Mouse (Mus musculus) CH12.LX (cell line): Measurements from ENCODE around the gene Magi2. TPM values are rescaled to one million over a fixed set of nuclear protein-coding genes. Genes with fewer than 3 reads are reported as not detected.

ENCODE experiments used
- DNase-seq: peaks from one replicate; pipeline ENCODE4 v3.0.0-alpha.2; 2013; ENCODE audit errors: extremely low read depth
- H3K27ac ChIP-seq: 2 replicates; pipeline ENCODE4 v1.5.1; 2012; ENCODE audit warnings: low read depth, mild to moderate bottlenecking, control low read depth, moderate library complexity; ENCODE audit not compliant: insufficient read depth
- H3K27me3 ChIP-seq: replicated peaks from 2 replicates; pipeline ENCODE3; 2012; ENCODE audit warnings: inconsistent platforms
- H3K36me3 ChIP-seq, 2 experiments: replicated peaks in 1 of 2; 2 replicates each; pipeline versions ENCODE3 to v1.6.1; 2012; ENCODE audit warnings: inconsistent platforms in 1 of 2, low read length in 1 of 2, mild to moderate bottlenecking in 1 of 2, mixed read lengths in 1 of 2, moderate library complexity in 1 of 2; ENCODE audit not compliant: control insufficient read depth in 1 of 2, insufficient read depth in 1 of 2
- H3K4me1 ChIP-seq, 2 experiments: 2 replicates each; pipeline ENCODE4 v1.6.1; 2012; ENCODE audit warnings: inconsistent platforms in 1 of 2, moderate library complexity in 1 of 2; ENCODE audit not compliant: insufficient read depth in 2 of 2, control insufficient read depth in 1 of 2
- H3K4me2 ChIP-seq: 2 replicates; pipeline ENCODE4 v1.6.1; 2012; ENCODE audit warnings: low read depth, mild to moderate bottlenecking, control low read depth; ENCODE audit not compliant: poor library complexity, insufficient read depth, severe bottlenecking
- H3K4me3 ChIP-seq, 3 experiments: fragments of 150-350 bp in 1 of 3; sonication (generic) in 1 of 3; replicated peaks in 1 of 3; 2 replicates each; pipeline versions ENCODE3 to v1.5.1; 2011 to 2012; ENCODE audit warnings: low read depth in 2 of 3, low read length in 2 of 3, mild to moderate bottlenecking in 2 of 3, moderate library complexity in 2 of 3, control low read depth in 1 of 3, improper control_type of control experiment in 1 of 3, inconsistent platforms in 1 of 3, mixed read lengths in 1 of 3; ENCODE audit not compliant: poor library complexity in 1 of 3
- H3K79me2 ChIP-seq: replicated peaks from 2 replicates; pipeline ENCODE4 v1.6.1; 2012; ENCODE audit warnings: mild to moderate bottlenecking, moderate library complexity; ENCODE audit not compliant: control insufficient read depth, poor library complexity, insufficient read depth, severe bottlenecking; ENCODE audit errors: extremely low read depth
- H3K9ac ChIP-seq: 2 replicates; pipeline ENCODE4 v1.6.1; 2012; ENCODE audit warnings: low read depth, mild to moderate bottlenecking, control low read depth, moderate library complexity; ENCODE audit not compliant: insufficient read depth
- H3K9me3 ChIP-seq: replicated peaks from 2 replicates; pipeline ENCODE3; 2012; ENCODE audit warnings: low read length, inconsistent platforms, mixed read lengths
- CHD2 ChIP-seq: IDR thresholded peaks from 2 replicates; pipeline ENCODE4 v1.6.1; 2011; ENCODE audit warnings: low read length, improper control_type of control experiment
- CTCF ChIP-seq, 2 experiments: IDR thresholded peaks in 1 of 2; conservative IDR thresholded peaks in 1 of 2; 2 replicates each; pipeline ENCODE4 v1.5.1; 2011 to 2012; ENCODE audit warnings: low read depth in 2 of 2, low read length in 2 of 2, improper control_type of control experiment in 1 of 2, inconsistent platforms in 1 of 2, mild to moderate bottlenecking in 1 of 2, moderate library complexity in 1 of 2
- E2F4 ChIP-seq: IDR thresholded peaks from 2 replicates; pipeline ENCODE4 v1.6.1; 2011; ENCODE audit warnings: low read depth, low read length, improper control_type of control experiment; ENCODE audit not compliant: insufficient replicate concordance
- ELF1 ChIP-seq: IDR thresholded peaks from 2 replicates; pipeline ENCODE4 v1.6.1; 2014; ENCODE audit warnings: low read depth, mild to moderate bottlenecking, inconsistent platforms, low read length, improper control_type of control experiment
- EP300 ChIP-seq: IDR thresholded peaks from 2 replicates; pipeline ENCODE4 v1.6.1; 2011; ENCODE audit warnings: low read length, improper control_type of control experiment
- ETS1 ChIP-seq: conservative IDR thresholded peaks from 2 replicates; pipeline ENCODE4 v1.6.1; 2012; ENCODE audit warnings: low read depth, mild to moderate bottlenecking, inconsistent platforms, low read length, improper control_type of control experiment, moderate library complexity
- GABPA ChIP-seq: IDR thresholded peaks from 2 replicates; pipeline ENCODE4 v1.6.1; 2012; ENCODE audit warnings: low read depth, low read length, improper control_type of control experiment, inconsistent platforms; ENCODE audit not compliant: insufficient replicate concordance
- HCFC1 ChIP-seq: IDR thresholded peaks from 2 replicates; pipeline ENCODE4 v1.6.1; 2012; ENCODE audit warnings: low read depth, mild to moderate bottlenecking, inconsistent platforms, low read length, improper control_type of control experiment
- IRF4 ChIP-seq: IDR thresholded peaks from 2 replicates; pipeline ENCODE4 v1.6.1; 2014; ENCODE audit warnings: low read depth, mild to moderate bottlenecking, inconsistent platforms, low read length, improper control_type of control experiment
- JUN ChIP-seq: IDR thresholded peaks from 2 replicates; pipeline ENCODE4 v1.6.1; 2011; ENCODE audit warnings: low read depth, mild to moderate bottlenecking, low read length, improper control_type of control experiment, moderate library complexity; ENCODE audit not compliant: insufficient read depth
- JUND ChIP-seq: conservative IDR thresholded peaks from 2 replicates; pipeline ENCODE4 v1.6.1; 2011; ENCODE audit warnings: low read depth, low read length, improper control_type of control experiment
- MAZ ChIP-seq: IDR thresholded peaks from 2 replicates; pipeline ENCODE4 v1.6.1; 2012; ENCODE audit warnings: low read depth, mild to moderate bottlenecking, inconsistent platforms, low read length, improper control_type of control experiment, moderate library complexity
- MEF2A ChIP-seq: IDR thresholded peaks from 2 replicates; pipeline ENCODE4 v1.6.1; 2014; ENCODE audit warnings: low read depth, mild to moderate bottlenecking, inconsistent platforms, low read length, improper control_type of control experiment, borderline replicate concordance
- MYC ChIP-seq: IDR thresholded peaks from 2 replicates; pipeline ENCODE4 v1.6.1; 2011; ENCODE audit warnings: low read depth, mild to moderate bottlenecking, improper control_type of control experiment, low read length
- NELFE ChIP-seq: IDR thresholded peaks from 2 replicates; pipeline ENCODE4 v1.6.1; 2011; ENCODE audit warnings: low read depth, low read length, improper control_type of control experiment
- PAX5 ChIP-seq: IDR thresholded peaks from 2 replicates; pipeline ENCODE4 v1.6.1; 2012; ENCODE audit warnings: low read length, inconsistent platforms, mixed read lengths
- RAD21 ChIP-seq: IDR thresholded peaks from 2 replicates; pipeline ENCODE4 v1.6.1; 2011; ENCODE audit warnings: low read depth, mild to moderate bottlenecking, low read length, improper control_type of control experiment, moderate library complexity
- RCOR1 ChIP-seq: conservative IDR thresholded peaks from 2 replicates; pipeline ENCODE4 v1.6.1; 2012; ENCODE audit warnings: low read depth, mild to moderate bottlenecking, inconsistent platforms, low read length, improper control_type of control experiment
- SIN3A ChIP-seq: IDR thresholded peaks from 2 replicates; pipeline ENCODE4 v1.6.1; 2012; ENCODE audit warnings: low read length, improper control_type of control experiment, inconsistent platforms
- SMC3 ChIP-seq: IDR thresholded peaks from 2 replicates; pipeline ENCODE4 v1.6.1; 2011; ENCODE audit warnings: low read depth, low read length, improper control_type of control experiment
- TBP ChIP-seq: conservative IDR thresholded peaks from 2 replicates; pipeline ENCODE4 v1.6.1; 2011; ENCODE audit warnings: low read depth, low read length, improper control_type of control experiment
- TCF12 ChIP-seq: IDR thresholded peaks from 2 replicates; pipeline ENCODE4 v1.6.1; 2014; ENCODE audit warnings: low read depth, mild to moderate bottlenecking, inconsistent platforms, low read length, improper control_type of control experiment
- USF2 ChIP-seq: conservative IDR thresholded peaks from 2 replicates; pipeline ENCODE4 v1.6.1; 2011; ENCODE audit warnings: low read depth, low read length, improper control_type of control experiment
- ZKSCAN1 ChIP-seq: IDR thresholded peaks from 2 replicates; pipeline ENCODE4 v1.6.1; 2012; ENCODE audit warnings: low read depth, inconsistent platforms, low read length, improper control_type of control experiment, borderline replicate concordance
- ZMIZ1 ChIP-seq: IDR thresholded peaks from 2 replicates; pipeline ENCODE4 v1.6.1; 2012; ENCODE audit warnings: low read depth, mild to moderate bottlenecking, inconsistent platforms, low read length, improper control_type of control experiment
- dilution Hi-C: fragments of 300-500 bp; cut with MboI; formaldehyde crosslinking; loops from 2 replicates; pipeline ENCODE4 v1.14.3; 2020; ENCODE audit warnings: low sequenced_read_pairs; ENCODE audit not compliant: extremely low pct_unique_long_range_greater_than_20kb, extremely low pct_ligation_motif_present
- in situ Hi-C: fragments of 300-500 bp; cut with MboI; formaldehyde crosslinking; loops from 3 replicates; pipeline ENCODE4 v1.14.3; 2019; ENCODE audit warnings: low sequenced_read_pairs, low pct_ligation_motif_present, low pct_unique_long_range_greater_than_20kb, mixed read lengths
- polyA plus RNA-seq: library from polyadenylated mRNA; unstranded; fragments of >175 nt; gene quantifications from 2 replicates; pipeline ENCODE4 v1.2.1, GENCODE M21; 2012; ENCODE audit warnings: low read depth; ENCODE audit not compliant: insufficient read length
- total RNA-seq, 2 experiments: library from RNA; depleted of rRNA; stranded (reverse); fragments of 300-350 nt in 1 of 2; fragments of >200 nt in 1 of 2; gene quantifications; 2 replicates each; pipeline ENCODE4 v1.2.3; 2012 to 2014

The Magi2 gene
- total and polyA plus RNA-seq, 3 experiments: 0.37 to 0.63 (median 0.42) TPM

- H3K36me3 ChIP-seq: no peaks in the 10 kb centered on the region
- TF ChIP-seq GABPA (no peak), PAX5 (no peak), RCOR1 (no peak), NELFE (no peak), EP300 (no peak), HCFC1 (no peak), MAZ (no peak), SMC3 (peak; percentile 63), RAD21 (peak; percentile 57), TBP (no peak), CTCF (conservative IDR thresholded peaks at IDR 0.05 in 1 of 2, IDR thresholded peaks at IDR 0.05 in 1 of 2; ENCODE audit: low read depth in 2 of 2, low read length in 2 of 2) (peak in 1 of 2 experiments; percentile 50; a peak in 2 of 4 replicates)
- H3K79me2 ChIP-seq: no peaks in the 10 kb centered on the region
- dilution Hi-C loops: no loop called here
- H3K27ac ChIP-seq: no peak overlapping the region
- no peaks in the 10 kb centered on the region for H3K9me3 ChIP-seq
- in situ Hi-C loops: no loop called here
- no peaks in the 10 kb centered on the region for H3K4me1 ChIP-seq
- H3K9ac ChIP-seq: no peak overlapping the region
- peak; percentile 16 for DNase-seq
- H3K27me3 ChIP-seq: no peaks in the 10 kb centered on the region
- H3K4me3 ChIP-seq: no peak overlapping the region
- H3K4me2 ChIP-seq: no peak overlapping the region
These were observed 791.2 kb downstream of the Magi2 start for GRCm38 (mm10) chr5:20018063-20018462.

- Histone ChIP-seq H3K4me3 (no peak overlapping the region), H3K4me1 (peaks cover 0 to 30% of the 10 kb centered on the region in 2 experiments; a peak in 2 of 4 replicates), H3K36me3 (no peaks in the 10 kb centered on the region), H3K27me3 (no peaks in the 10 kb centered on the region), H3K9ac (no peak overlapping the region), H3K4me2 (no peak overlapping the region), H3K79me2 (no peaks in the 10 kb centered on the region), H3K27ac (no peak overlapping the region), H3K9me3 (no peaks in the 10 kb centered on the region)
- no peak for DNase-seq
- TF ChIP-seq SMC3 (no peak), EP300 (no peak)
- dilution Hi-C loops (no loop called here), in situ Hi-C loops (no loop called here)
These were observed 819.8 kb downstream of the Magi2 start for GRCm38 (mm10) chr5:20046649-20047048.

- H3K9me3 ChIP-seq: no peaks in the 10 kb centered on the region
- no peaks in the 10 kb centered on the region for H3K36me3 ChIP-seq
- TF ChIP-seq MEF2A: peak; percentile 62; the same call in 1 of the 2 replicates
- TF ChIP-seq TBP: no peak
- peak; percentile 51 for TF ChIP-seq IRF4
- TF ChIP-seq USF2: no peak
- TF ChIP-seq CHD2: no peak
- TF ChIP-seq ETS1: peak; percentile 52
- no peak for TF ChIP-seq CTCF (conservative IDR thresholded peaks at IDR 0.05 in 1 of 2, IDR thresholded peaks at IDR 0.05 in 1 of 2; ENCODE audit: low read depth in 2 of 2, low read length in 2 of 2)
- peak; percentile 75 for TF ChIP-seq EP300
- TF ChIP-seq TCF12: no peak
- TF ChIP-seq ZMIZ1: no peak
- no peak for TF ChIP-seq SMC3
- no peak for TF ChIP-seq ELF1
- TF ChIP-seq RAD21: no peak
- no peak for TF ChIP-seq E2F4
- no peak for TF ChIP-seq ZKSCAN1
- peak; percentile 60 for TF ChIP-seq JUND
- no peak for TF ChIP-seq MYC
- TF ChIP-seq SIN3A: no peak
- no peak for TF ChIP-seq GABPA
- TF ChIP-seq NELFE: no peak
- 0 out of 2 replicates have a peak, but pooled peaks have one; percentile 27 for TF ChIP-seq JUN
- TF ChIP-seq, all 38 proteins: peak for 6
- Histone ChIP-seq H3K79me2 (no peaks in the 10 kb centered on the region), H3K9ac (no peak overlapping the region), H3K4me1 (peaks cover 0 to 30% of the 10 kb centered on the region in 2 experiments; a peak in 2 of 4 replicates), H3K27me3 (no peaks in the 10 kb centered on the region), H3K4me3 (no peak overlapping the region), H3K4me2 (no peak overlapping the region), H3K27ac (no peak overlapping the region)
- dilution Hi-C loops (no loop called here), in situ Hi-C loops (no loop called here)
- DNase-seq: peak; percentile 48
These were observed 821.5 kb downstream of the Magi2 start for GRCm38 (mm10) chr5:20048386-20048785.
